8 mouse cellular contexts compared by ENCODE assay signal in the genomic region with DNA sequence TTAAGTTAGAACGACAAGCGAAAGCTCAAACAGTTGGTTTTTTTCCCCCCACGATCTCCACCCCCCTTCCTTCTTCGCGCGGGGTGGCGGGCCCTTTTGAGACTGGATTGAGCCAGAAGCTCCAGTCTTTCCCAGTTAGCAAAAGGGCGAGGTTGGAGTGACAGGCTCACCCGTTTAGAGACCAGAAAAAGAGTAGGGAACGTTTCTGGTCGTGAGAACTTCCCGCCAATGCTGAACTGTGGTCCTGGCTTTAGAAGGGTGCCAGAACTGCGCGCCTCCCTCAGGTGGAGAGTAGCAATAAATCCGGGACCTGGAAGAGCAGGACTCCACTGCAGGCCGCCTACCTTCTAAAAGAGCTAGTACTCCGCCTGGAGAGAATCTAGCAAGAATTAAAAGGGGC. TPM values are rescaled to one million over a fixed set of nuclear protein-coding genes. Genes with fewer than 3 reads are reported as not detected.
DNase-seq lines count a peak whose midpoint lies in the region; ATAC-seq lines count a peak whose summit lies in the region.

No protein-coding gene starts in this region.

- H3K9me3 ChIP-seq in intestine, embryonic 15.5 days, result no peaks in the 10 kb centered on the region
- no peaks in the 10 kb centered on the region for H3K9me3 ChIP-seq in limb, embryonic 11.5 days (ENCODE audit: control insufficient read depth, low read length)
- H3K9me3 ChIP-seq in stomach, embryonic 16.5 days (replicated peaks; ENCODE audit: control insufficient read depth, low read length), result no peaks in the 10 kb centered on the region

- H3K27me3 ChIP-seq in intestine, embryonic 15.5 days (replicated peaks), result no peaks in the 10 kb centered on the region
- H3K27me3 ChIP-seq in limb, embryonic 11.5 days (ENCODE audit: control insufficient read depth, insufficient read depth, low read length), result no peaks in the 10 kb centered on the region
- H3K27me3 ChIP-seq in stomach, embryonic 16.5 days (ENCODE audit: control insufficient read depth, insufficient read depth, low read length), result no peaks in the 10 kb centered on the region

- H3K9ac ChIP-seq in intestine, embryonic 15.5 days, result peak overlapping the region; percentile 34; the same call in 1 of the 2 replicates
- H3K9ac ChIP-seq in limb, embryonic 11.5 days (ENCODE audit: low read length), result no peak overlapping the region
- H3K9ac ChIP-seq in stomach, embryonic 16.5 days (ENCODE audit: low read length), result peak overlapping the region; percentile 69

- WGBS in intestine, embryonic 15.5 days, result 19% methylated on average over 17 of the region's 17 CpGs
- WGBS in limb, embryonic 11.5 days, result 17% methylated on average over 17 of the region's 17 CpGs
- WGBS in stomach, embryonic 16.5 days, result 16% methylated on average over 17 of the region's 17 CpGs

- H3K4me1 ChIP-seq in intestine, embryonic 15.5 days (replicated peaks), result no peaks in the 10 kb centered on the region
- no peaks in the 10 kb centered on the region for H3K4me1 ChIP-seq in limb, embryonic 11.5 days (ENCODE audit: control insufficient read depth, insufficient read depth, low read length)
- H3K4me1 ChIP-seq in stomach, embryonic 16.5 days (ENCODE audit: control insufficient read depth, insufficient read depth, low read length), result no peaks in the 10 kb centered on the region

- peak; percentile 49 to 64 for DNase-seq in heart, adult 18-20 months
- no peak for DNase-seq in heart, adult 11 months
- peak; percentile 57 for DNase-seq in cerebellum, adult 9-10 months
- DNase-seq in forelimb bud, embryonic 11.5 days (ENCODE audit: low read depth, low spot score), result peak; percentile 27
- DNase-seq in limb, embryonic 11.5 days (ENCODE audit: low spot score), result no peak
- DNase-seq in mesoderm, embryonic 11.5 days (ENCODE audit: low read depth, low spot score), result peak; percentile 22

- peak; percentile 82 for ATAC-seq in intestine, embryonic 15.5 days
- ATAC-seq in limb, embryonic 11.5 days (ENCODE audit: insufficient number of reproducible peaks, low FRiP score, low TSS enrichment, low read depth), result peak; percentile 61; the same call in 1 of the 2 replicates
- ATAC-seq in stomach, embryonic 16.5 days (ENCODE audit: insufficient read depth, low FRiP score), result peak; percentile 81

- peak overlapping the region; percentile 57 for H3K4me2 ChIP-seq in intestine, embryonic 15.5 days (replicated peaks)
- H3K4me2 ChIP-seq in limb, embryonic 11.5 days (ENCODE audit: low read depth, severe bottlenecking), result peak overlapping the region; percentile 33
- H3K4me2 ChIP-seq in stomach, embryonic 16.5 days (ENCODE audit: low read depth, low read length), result peak overlapping the region; percentile 45

- H3K36me3 ChIP-seq in intestine, embryonic 15.5 days, result no peaks in the 10 kb centered on the region
- H3K36me3 ChIP-seq in limb, embryonic 11.5 days (ENCODE audit: control insufficient read depth, insufficient read depth, low read length), result no peaks in the 10 kb centered on the region
- H3K36me3 ChIP-seq in stomach, embryonic 16.5 days (ENCODE audit: control insufficient read depth, insufficient read depth, low read length), result no peaks in the 10 kb centered on the region

- H3K4me3 ChIP-seq in intestine, embryonic 15.5 days (replicated peaks), result peak overlapping the region; percentile 44
- H3K4me3 ChIP-seq in limb, embryonic 11.5 days (ENCODE audit: low read depth, low read length), result peak overlapping the region; percentile 36
- H3K4me3 ChIP-seq in stomach, embryonic 16.5 days (replicated peaks; ENCODE audit: low read length), result peak overlapping the region; percentile 57

- H3K27ac ChIP-seq in intestine, embryonic 15.5 days, result peak overlapping the region; percentile 86
- H3K27ac ChIP-seq in limb, embryonic 11.5 days (replicated peaks; ENCODE audit: low read depth, low read length), result 0 out of 2 replicates have a peak overlapping the region, but pooled peaks have one; percentile 42
- H3K27ac ChIP-seq in stomach, embryonic 16.5 days (ENCODE audit: low read length), result peak overlapping the region; percentile 82

RNA-seq across cellular contexts. Expression of a gene that starts 0.5 kb away (rescaled TPM):
- total RNA-seq in heart, adult 18-20 months (2021), result 10 to 100 TPM in 1 of 2 experiments, 1 to 10 TPM in 1; 8.8 to 11.8 TPM
- polyA plus RNA-seq in intestine, embryonic 15.5 days (2015; fragmentation: Nextera tagmentation; extraction: Ambion mirVana), result 24.7 and 25.1 TPM in 2 replicates
- 20.7 and 23.4 TPM in 2 replicates for polyA plus RNA-seq in limb, embryonic 11.5 days (2014; fragmentation: Nextera tagmentation; extraction: Ambion mirVana)
- 18.9 and 25.0 TPM in 2 replicates for polyA plus RNA-seq in stomach, embryonic 16.5 days (2015; fragmentation: Nextera tagmentation; extraction: Ambion mirVana)

Comparison
In these comparisons a context has a peak if more than half of its experiments do, and no peak if none do; other contexts are left out.
1. DNase-seq: peak in heart, adult 18-20 months (2 of 2), cerebellum, adult 9-10 months (single experiment), forelimb bud, embryonic 11.5 days (single experiment) and mesoderm, embryonic 11.5 days (single experiment); none in heart, adult 11 months (single experiment) and limb, embryonic 11.5 days (single experiment).
2. Peak in every context shown above with its lines, with median percentiles within 50 percentile points of each other: ATAC-seq, H3K27ac ChIP-seq, H3K4me2 ChIP-seq and H3K4me3 ChIP-seq.